Mouse (Mus musculus): ENCODE measurements at regions not wholly inside any gene's neighbourhood (a gene's known extent, or its start where the extent isn't known, plus 50 kb on each side); places are given as distances from the start of the nearest gene placed in this dataset.

- H3K36me3 ChIP-seq (replicated peaks in 1 of 2; ENCODE audit: control insufficient read depth in 1 of 2, insufficient read depth in 1 of 2, low read length in 1 of 2) = no peaks in the 10 kb centered on the region
- TF ChIP-seq CHD1 (IDR thresholded peaks at IDR 0.05; ENCODE audit: low read depth, low read length) = no peak
- TF ChIP-seq GABPA (IDR thresholded peaks at IDR 0.05; ENCODE audit: insufficient replicate concordance, low read depth, low read length) = no peak
- TF ChIP-seq HCFC1 (IDR thresholded peaks at IDR 0.05; ENCODE audit: low read depth, low read length) = no peak
- no peak for TF ChIP-seq ZMIZ1 (IDR thresholded peaks at IDR 0.05; ENCODE audit: low read depth, low read length)
- TF ChIP-seq ETS1 (conservative IDR thresholded peaks at IDR 0.05; ENCODE audit: low read depth, low read length) = no peak
- no peak for TF ChIP-seq NRF1 (IDR thresholded peaks at IDR 0.05; ENCODE audit: low read depth, low read length)
- TF ChIP-seq E2F4 (IDR thresholded peaks at IDR 0.05; ENCODE audit: insufficient replicate concordance, low read depth, low read length) = no peak
- no peak for TF ChIP-seq POLR2A (IDR thresholded peaks at IDR 0.05; ENCODE audit: low read depth, low read length)
- no peak for TF ChIP-seq MXI1 (IDR thresholded peaks at IDR 0.05; ENCODE audit: low read depth, low read length)
- no peak for TF ChIP-seq PAX5 (IDR thresholded peaks at IDR 0.05; ENCODE audit: low read length)
- no peak for TF ChIP-seq MAFK (IDR thresholded peaks at IDR 0.05; ENCODE audit: insufficient replicate concordance, low read length)
- no peak for TF ChIP-seq RAD21 (IDR thresholded peaks at IDR 0.05; ENCODE audit: low read depth, low read length)
- TF ChIP-seq JUND (conservative IDR thresholded peaks at IDR 0.05; ENCODE audit: low read depth, low read length) = no peak
- no peak for TF ChIP-seq CTCF (conservative IDR thresholded peaks at IDR 0.05 in 1 of 2, IDR thresholded peaks at IDR 0.05 in 1 of 2; ENCODE audit: low read depth in 2 of 2, low read length in 2 of 2)
- TF ChIP-seq IRF4 (IDR thresholded peaks at IDR 0.05; ENCODE audit: low read depth, low read length) = no peak
- TF ChIP-seq POLR2AphosphoS2 (IDR thresholded peaks at IDR 0.05; ENCODE audit: low read depth, low read length) = no peak
- no peak for TF ChIP-seq ZKSCAN1 (IDR thresholded peaks at IDR 0.05; ENCODE audit: borderline replicate concordance, low read depth, low read length)
- no peak for TF ChIP-seq CHD2 (IDR thresholded peaks at IDR 0.05; ENCODE audit: low read length)
- no peak for TF ChIP-seq SIN3A (IDR thresholded peaks at IDR 0.05; ENCODE audit: low read length)
- TF ChIP-seq USF2 (conservative IDR thresholded peaks at IDR 0.05; ENCODE audit: low read depth, low read length) = no peak
- peaks cover 73% of the 10 kb centered on the region for H3K9me3 ChIP-seq (replicated peaks; ENCODE audit: low read length)
- H3K4me2 ChIP-seq (ENCODE audit: insufficient read depth, low read depth, poor library complexity, severe bottlenecking) = no peak overlapping the region
- in situ Hi-C loops (cut with MboI; ENCODE audit: low pct_ligation_motif_present, low pct_unique_long_range_greater_than_20kb, low sequenced_read_pairs) = no loop called here
- no peak overlapping the region for H3K4me3 ChIP-seq (replicated peaks in 1 of 3; ENCODE audit: low read depth in 2 of 3, low read length in 2 of 3, poor library complexity in 1 of 3)
- dilution Hi-C loops (cut with MboI; ENCODE audit: extremely low pct_ligation_motif_present, extremely low pct_unique_long_range_greater_than_20kb, low sequenced_read_pairs) = no loop called here
- H3K27me3 ChIP-seq (replicated peaks) = no peaks in the 10 kb centered on the region
- no peak overlapping the region for H3K27ac ChIP-seq (ENCODE audit: insufficient read depth, low read depth)
- H3K4me1 ChIP-seq (ENCODE audit: control insufficient read depth in 1 of 2, insufficient read depth in 2 of 2) = no peaks in the 10 kb centered on the region
- no peaks in the 10 kb centered on the region for H3K79me2 ChIP-seq (replicated peaks; ENCODE audit: control insufficient read depth, extremely low read depth, insufficient read depth, poor library complexity, severe bottlenecking)
- H3K9ac ChIP-seq (ENCODE audit: insufficient read depth, low read depth) = no peak overlapping the region
- DNase-seq (ENCODE audit: extremely low read depth) = no peak
Observed at GRCm38 (mm10) chr1:41001154-41001949, 196.0 kb downstream of the Tmem182 start.

GRCm38 (mm10) chr1:41002006-41002405, 196.6 kb downstream of the Tmem182 start:
- H3K9ac ChIP-seq (ENCODE audit: insufficient read depth, low read depth) = no peak overlapping the region
- H3K36me3 ChIP-seq (replicated peaks in 1 of 2; ENCODE audit: control insufficient read depth in 1 of 2, insufficient read depth in 1 of 2, low read length in 1 of 2) = no peaks in the 10 kb centered on the region
- no peak overlapping the region for H3K27ac ChIP-seq (ENCODE audit: insufficient read depth, low read depth)
- TF ChIP-seq KAT2A (IDR thresholded peaks at IDR 0.05; ENCODE audit: insufficient replicate concordance, low read length) = no peak
- TF ChIP-seq CHD1 (IDR thresholded peaks at IDR 0.05; ENCODE audit: low read depth, low read length) = no peak
- no peak for TF ChIP-seq MAX (IDR thresholded peaks at IDR 0.05; ENCODE audit: low read length)
- TF ChIP-seq ELF1 (IDR thresholded peaks at IDR 0.05; ENCODE audit: low read depth, low read length) = no peak
- no peak for TF ChIP-seq BHLHE40 (IDR thresholded peaks at IDR 0.05; ENCODE audit: low read depth, low read length)
- no peak for TF ChIP-seq SIN3A (IDR thresholded peaks at IDR 0.05; ENCODE audit: low read length)
- no peaks in the 10 kb centered on the region for H3K4me1 ChIP-seq (ENCODE audit: control insufficient read depth in 1 of 2, insufficient read depth in 2 of 2)
- no peak overlapping the region for H3K4me2 ChIP-seq (ENCODE audit: insufficient read depth, low read depth, poor library complexity, severe bottlenecking)
- H3K79me2 ChIP-seq (replicated peaks; ENCODE audit: control insufficient read depth, extremely low read depth, insufficient read depth, poor library complexity, severe bottlenecking) = no peaks in the 10 kb centered on the region
- H3K27me3 ChIP-seq (replicated peaks) = no peaks in the 10 kb centered on the region
- peaks cover 76% of the 10 kb centered on the region for H3K9me3 ChIP-seq (replicated peaks; ENCODE audit: low read length)
- in situ Hi-C loops (cut with MboI; ENCODE audit: low pct_ligation_motif_present, low pct_unique_long_range_greater_than_20kb, low sequenced_read_pairs) (no loop called here), dilution Hi-C loops (cut with MboI; ENCODE audit: extremely low pct_ligation_motif_present, extremely low pct_unique_long_range_greater_than_20kb, low sequenced_read_pairs) (no loop called here)
- H3K4me3 ChIP-seq (replicated peaks in 1 of 3; ENCODE audit: low read depth in 2 of 3, low read length in 2 of 3, poor library complexity in 1 of 3) = no peak overlapping the region
- no peak for DNase-seq (ENCODE audit: extremely low read depth)
